Mouse (Mus musculus): Measurements from ENCODE around the gene Pex11g. TPM values are rescaled to one million over a fixed set of nuclear protein-coding genes. Genes with fewer than 3 reads are reported as not detected.

Pex11g gene
- polyA plus RNA-seq, 1 experiment: 15.1 TPM

GRCm38 (mm10) chr8:3463248-3463647 is 4.2 kb downstream of the Pex11g start:
- peak; percentile 75 for DNase-seq
- H3K4me3 ChIP-seq (ENCODE audit: insufficient read depth, low read depth, low read length): no peak overlapping the region
- no peaks in the 10 kb centered on the region for H3K36me3 ChIP-seq (ENCODE audit: control insufficient read depth, insufficient read depth, low read length)
- peaks cover 5% of the 10 kb centered on the region; the same call in 1 of the 2 replicates for H3K4me1 ChIP-seq (ENCODE audit: control insufficient read depth, insufficient read depth, low read length)
- TF ChIP-seq CTCF (conservative IDR thresholded peaks at IDR 0.05; ENCODE audit: insufficient read depth, insufficient read length, low read depth, low read length) (no peak), POLR2A (IDR thresholded peaks at IDR 0.05; ENCODE audit: low read depth, low read length) (no peak)
- 54% methylated on average over 2 of the region's 2 CpGs for WGBS
- no peaks in the 10 kb centered on the region for H3K27me3 ChIP-seq (replicated peaks; ENCODE audit: control insufficient read depth, insufficient read depth, low read length)
- no peak overlapping the region for H3K27ac ChIP-seq (ENCODE audit: insufficient read depth, low read depth, low read length)

GRCm38 (mm10) chr8:3451992-3452391 is 15.5 kb downstream of the Pex11g start:
- H3K4me3 ChIP-seq (ENCODE audit: insufficient read depth, low read depth, low read length): no peak overlapping the region
- H3K4me1 ChIP-seq (ENCODE audit: control insufficient read depth, insufficient read depth, low read length): no peaks in the 10 kb centered on the region
- DNase-seq: peak; percentile 76
- H3K27ac ChIP-seq (ENCODE audit: insufficient read depth, low read depth, low read length): no peak overlapping the region
- H3K27me3 ChIP-seq (replicated peaks; ENCODE audit: control insufficient read depth, insufficient read depth, low read length): no peaks in the 10 kb centered on the region
- TF ChIP-seq CTCF (conservative IDR thresholded peaks at IDR 0.05; ENCODE audit: insufficient read depth, insufficient read length, low read depth, low read length) (no peak), POLR2A (IDR thresholded peaks at IDR 0.05; ENCODE audit: low read depth, low read length) (no peak)
- 66% methylated on average over 25 of the region's 25 CpGs for WGBS
- H3K36me3 ChIP-seq (ENCODE audit: control insufficient read depth, insufficient read depth, low read length): no peaks in the 10 kb centered on the region

DNA sequence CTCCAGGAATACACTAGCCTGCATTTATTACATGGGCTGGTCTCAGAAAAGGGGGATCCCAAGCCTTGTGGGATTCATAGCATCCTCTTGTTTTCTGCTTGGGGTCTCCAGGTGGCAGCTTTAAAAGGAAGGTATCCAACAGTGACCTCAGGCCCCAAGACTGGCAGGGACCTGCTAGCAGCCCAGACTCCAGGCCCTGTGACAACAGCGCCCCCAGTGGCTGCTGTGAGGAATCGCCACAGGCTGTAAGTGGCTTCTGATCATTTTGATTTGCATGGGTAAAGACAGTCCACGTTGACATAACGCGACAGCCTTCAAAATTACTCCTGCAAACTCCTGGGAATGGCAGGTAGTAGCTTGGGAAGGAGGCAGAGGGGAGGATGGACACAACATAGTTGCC is 16.8 kb downstream of the Pex11g start:
- Histone ChIP-seq H3K4me3 (ENCODE audit: insufficient read depth, low read depth, low read length) (no peak overlapping the region), H3K27ac (ENCODE audit: insufficient read depth, low read depth, low read length) (no peak overlapping the region), H3K36me3 (ENCODE audit: control insufficient read depth, insufficient read depth, low read length) (no peaks in the 10 kb centered on the region), H3K27me3 (replicated peaks; ENCODE audit: control insufficient read depth, insufficient read depth, low read length) (no peaks in the 10 kb centered on the region), H3K4me1 (ENCODE audit: control insufficient read depth, insufficient read depth, low read length) (no peaks in the 10 kb centered on the region)
- no peak for TF ChIP-seq POLR2A (IDR thresholded peaks at IDR 0.05; ENCODE audit: low read depth, low read length)
- peak; percentile 88 for TF ChIP-seq CTCF (conservative IDR thresholded peaks at IDR 0.05; ENCODE audit: insufficient read depth, insufficient read length, low read depth, low read length)
- DNase-seq: peak; percentile 40
- WGBS: 22% methylated on average over 5 of the region's 5 CpGs

DNA sequence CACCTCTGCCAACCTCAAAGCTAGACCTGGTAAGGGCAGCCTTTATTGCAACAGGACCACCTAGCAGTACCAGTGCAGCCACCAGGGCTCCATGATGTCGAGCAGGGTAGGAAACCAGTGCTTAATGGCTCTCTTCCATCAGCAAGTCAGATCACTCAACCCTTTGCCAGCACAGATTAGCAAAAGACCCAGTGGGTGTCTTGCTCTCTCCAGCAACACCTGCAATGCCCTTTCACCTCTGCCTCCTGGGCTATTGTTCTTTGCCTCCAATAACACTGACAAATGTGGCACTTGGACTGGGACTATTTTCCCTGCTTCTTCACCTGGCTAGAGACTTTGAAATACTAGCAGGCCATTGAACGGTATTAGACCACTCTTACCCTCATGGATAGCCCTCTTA is 18.3 kb downstream of the Pex11g start:
- no peak overlapping the region for H3K27ac ChIP-seq (ENCODE audit: insufficient read depth, low read depth, low read length)
- 88% methylated on average over 2 of the region's 2 CpGs for WGBS
- TF ChIP-seq POLR2A (IDR thresholded peaks at IDR 0.05; ENCODE audit: low read depth, low read length): no peak
- TF ChIP-seq CTCF (conservative IDR thresholded peaks at IDR 0.05; ENCODE audit: insufficient read depth, insufficient read length, low read depth, low read length): no peak
- no peak for DNase-seq
- no peak overlapping the region for H3K4me3 ChIP-seq (ENCODE audit: insufficient read depth, low read depth, low read length)
- no peaks in the 10 kb centered on the region for H3K36me3 ChIP-seq (ENCODE audit: control insufficient read depth, insufficient read depth, low read length)
- no peaks in the 10 kb centered on the region for H3K4me1 ChIP-seq (ENCODE audit: control insufficient read depth, insufficient read depth, low read length)
- no peaks in the 10 kb centered on the region for H3K27me3 ChIP-seq (replicated peaks; ENCODE audit: control insufficient read depth, insufficient read depth, low read length)

- H3K4me3 ChIP-seq (ENCODE audit: insufficient read depth, low read depth, low read length): no peak overlapping the region
- TF ChIP-seq CTCF (conservative IDR thresholded peaks at IDR 0.05; ENCODE audit: insufficient read depth, insufficient read length, low read depth, low read length) (peak; percentile 47), POLR2A (IDR thresholded peaks at IDR 0.05; ENCODE audit: low read depth, low read length) (no peak)
- peaks cover 8% of the 10 kb centered on the region for H3K36me3 ChIP-seq (ENCODE audit: control insufficient read depth, insufficient read depth, low read length)
- DNase-seq: no peak
- 85% methylated on average over 12 of the region's 12 CpGs for WGBS
- H3K27me3 ChIP-seq (replicated peaks; ENCODE audit: control insufficient read depth, insufficient read depth, low read length): no peaks in the 10 kb centered on the region
- H3K27ac ChIP-seq (ENCODE audit: insufficient read depth, low read depth, low read length): no peak overlapping the region
- H3K4me1 ChIP-seq (ENCODE audit: control insufficient read depth, insufficient read depth, low read length): no peaks in the 10 kb centered on the region
Observed at GRCm38 (mm10) chr8:3439510-3439909, 28.0 kb downstream of the Pex11g start.

DNA sequence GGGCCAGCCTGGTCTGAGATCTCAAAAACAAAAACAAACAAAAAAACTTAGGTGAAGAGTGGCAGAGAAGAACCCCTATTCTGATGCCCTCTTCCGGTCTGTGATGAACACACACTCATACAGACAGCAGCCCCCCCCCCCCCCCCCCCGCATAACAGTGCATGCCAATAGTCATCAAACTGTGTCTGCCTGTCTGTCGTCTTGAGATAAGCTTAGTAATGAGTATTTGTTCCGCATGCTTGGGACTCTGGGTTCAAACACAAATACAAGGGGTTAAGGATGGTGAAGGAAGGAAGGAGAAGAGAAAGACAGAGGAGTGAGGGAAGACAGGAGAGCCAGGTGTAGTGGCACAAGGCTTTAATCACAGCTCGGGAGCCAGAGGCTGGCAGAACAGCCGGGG is 31.0 kb downstream of the Pex11g start:
- WGBS: 87% methylated on average over 6 of the region's 6 CpGs
- H3K27me3 ChIP-seq (replicated peaks; ENCODE audit: control insufficient read depth, insufficient read depth, low read length): no peaks in the 10 kb centered on the region
- no peak overlapping the region for H3K4me3 ChIP-seq (ENCODE audit: insufficient read depth, low read depth, low read length)
- no peaks in the 10 kb centered on the region for H3K4me1 ChIP-seq (ENCODE audit: control insufficient read depth, insufficient read depth, low read length)
- no peak overlapping the region for H3K27ac ChIP-seq (ENCODE audit: insufficient read depth, low read depth, low read length)
- H3K36me3 ChIP-seq (ENCODE audit: control insufficient read depth, insufficient read depth, low read length): peaks cover 8% of the 10 kb centered on the region
- no peak for DNase-seq
- TF ChIP-seq POLR2A (IDR thresholded peaks at IDR 0.05; ENCODE audit: low read depth, low read length): no peak
- TF ChIP-seq CTCF (conservative IDR thresholded peaks at IDR 0.05; ENCODE audit: insufficient read depth, insufficient read length, low read depth, low read length): no peak

DNA sequence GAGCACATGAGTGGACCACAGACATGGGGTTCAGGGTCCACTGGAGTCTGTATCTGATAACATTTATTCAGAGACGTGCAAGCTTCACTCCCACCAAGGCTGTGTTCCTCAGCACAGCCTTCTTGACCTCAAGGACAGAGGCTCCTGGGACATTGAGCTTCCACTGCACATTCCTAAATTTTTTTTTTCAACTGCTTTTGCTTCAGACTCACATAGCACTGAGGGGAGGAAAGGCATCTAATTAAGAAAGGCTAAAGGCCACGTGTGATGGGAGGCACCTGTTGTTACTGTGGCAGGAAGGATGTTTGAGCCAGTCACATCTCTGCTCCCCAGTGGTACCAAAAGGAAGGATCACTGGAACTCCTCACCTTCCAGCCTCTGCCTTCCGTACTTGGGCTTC is 36.4 kb downstream of the Pex11g start:
- H3K27me3 ChIP-seq (replicated peaks; ENCODE audit: control insufficient read depth, insufficient read depth, low read length): no peaks in the 10 kb centered on the region
- peaks cover 2% of the 10 kb centered on the region for H3K36me3 ChIP-seq (ENCODE audit: control insufficient read depth, insufficient read depth, low read length)
- H3K4me3 ChIP-seq (ENCODE audit: insufficient read depth, low read depth, low read length): no peak overlapping the region
- no peak overlapping the region for H3K27ac ChIP-seq (ENCODE audit: insufficient read depth, low read depth, low read length)
- 48% methylated on average over 3 of the region's 3 CpGs for WGBS
- H3K4me1 ChIP-seq (ENCODE audit: control insufficient read depth, insufficient read depth, low read length): peaks cover 2% of the 10 kb centered on the region; the same call in 1 of the 2 replicates
- TF ChIP-seq POLR2A (IDR thresholded peaks at IDR 0.05; ENCODE audit: low read depth, low read length): no peak
- TF ChIP-seq CTCF (conservative IDR thresholded peaks at IDR 0.05; ENCODE audit: insufficient read depth, insufficient read length, low read depth, low read length): no peak
- no peak for DNase-seq
